Mouse (Mus musculus) ovary, adult 18-20 months (tissue): Measurements from ENCODE around the gene Olfr1466.

Experiments used
- DNase-seq: peaks from one replicate; pipeline ENCODE4 v3.0.0; 2022; ENCODE audit warnings: low spot score, mixed read lengths

Gene Olfr1466

DNA sequence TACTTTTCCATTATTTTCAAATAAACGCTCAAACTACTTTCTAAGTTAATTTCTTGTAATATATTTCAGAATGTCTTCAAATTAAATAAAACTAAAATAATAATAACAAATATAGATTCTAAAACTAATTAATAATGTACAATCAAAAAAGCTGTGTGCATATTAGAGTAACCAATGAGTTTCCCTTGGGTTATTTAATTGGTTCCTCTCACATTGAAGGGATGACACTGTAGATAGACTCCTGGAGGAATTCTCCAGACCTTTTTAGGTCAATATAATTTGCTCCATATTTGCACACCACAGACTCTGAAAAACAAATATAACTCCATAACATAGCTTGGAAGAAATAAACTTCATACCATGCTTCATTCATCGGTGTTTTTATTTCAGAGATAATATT lies at the start of gene Olfr1466:
Olfr1466 (plus strand) TSS at position 301 of the 400 bp plus-strand sequence.
- DNase-seq: no peak

DNA sequence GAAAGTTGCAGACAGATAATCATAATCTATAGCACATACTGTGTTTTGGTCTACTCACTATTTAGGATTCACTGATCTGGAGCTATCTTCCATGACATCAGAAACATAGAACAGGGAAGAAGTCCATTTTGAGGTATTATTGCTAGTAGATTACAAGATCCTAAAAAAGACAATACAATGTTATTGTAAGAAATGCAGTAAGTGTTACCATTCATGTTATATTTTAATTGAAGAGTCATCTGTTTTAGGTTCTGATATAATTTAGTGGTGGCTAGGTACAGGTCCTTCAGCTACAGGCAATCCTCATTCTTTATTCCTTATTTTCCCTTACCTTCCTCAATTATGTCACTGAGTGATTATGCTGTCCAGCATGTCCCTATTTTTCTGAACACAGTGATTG lies 23.2 kb upstream of the Olfr1466 start, which contains the start of gene Olfr1465:
Olfr1465 (minus strand) TSS at position 101 of the 400 bp plus-strand sequence.
- DNase-seq: no peak

DNA sequence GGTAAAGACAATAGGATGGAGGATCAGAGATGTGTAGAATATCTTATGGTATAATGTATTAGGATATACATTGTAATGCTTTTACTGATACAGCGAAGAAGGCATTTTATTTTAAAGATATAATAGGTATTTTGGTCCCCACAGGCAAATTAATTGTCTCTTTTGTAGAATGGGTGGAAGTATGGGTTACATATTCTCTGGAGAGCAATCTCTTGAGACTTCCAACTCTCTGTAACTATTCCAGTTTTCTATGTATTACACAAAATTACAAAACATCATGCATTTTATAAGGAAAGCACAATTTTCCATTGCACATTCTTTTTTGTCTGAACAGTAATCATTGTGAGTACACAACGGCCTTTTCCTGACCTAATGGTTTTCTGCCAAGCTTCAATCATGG lies 23.3 kb downstream of the Olfr1466 start, which contains the start of gene Olfr1467:
Olfr1467 (plus strand) TSS at position 301 of the 400 bp plus-strand sequence.
- DNase-seq: no peak
